Mouse (Mus musculus) bone marrow, adult 2 months (tissue): Measurements from ENCODE around the gene S1pr2.

ENCODE experiments used
- CTCF ChIP-seq: fragments of 200-500 bp; IDR thresholded peaks from 2 replicates; pipeline ENCODE4 v1.5.1; 2011; ENCODE audit warnings: low read length, control low read depth; ENCODE audit not compliant: control insufficient read depth, insufficient read depth
- POLR2A ChIP-seq: fragments of 200-500 bp; IDR thresholded peaks from 2 replicates; pipeline ENCODE4 v1.6.1; 2011; ENCODE audit warnings: low read depth, mild to moderate bottlenecking, control low read depth, low read length, borderline replicate concordance; ENCODE audit not compliant: control insufficient read depth

DNA sequence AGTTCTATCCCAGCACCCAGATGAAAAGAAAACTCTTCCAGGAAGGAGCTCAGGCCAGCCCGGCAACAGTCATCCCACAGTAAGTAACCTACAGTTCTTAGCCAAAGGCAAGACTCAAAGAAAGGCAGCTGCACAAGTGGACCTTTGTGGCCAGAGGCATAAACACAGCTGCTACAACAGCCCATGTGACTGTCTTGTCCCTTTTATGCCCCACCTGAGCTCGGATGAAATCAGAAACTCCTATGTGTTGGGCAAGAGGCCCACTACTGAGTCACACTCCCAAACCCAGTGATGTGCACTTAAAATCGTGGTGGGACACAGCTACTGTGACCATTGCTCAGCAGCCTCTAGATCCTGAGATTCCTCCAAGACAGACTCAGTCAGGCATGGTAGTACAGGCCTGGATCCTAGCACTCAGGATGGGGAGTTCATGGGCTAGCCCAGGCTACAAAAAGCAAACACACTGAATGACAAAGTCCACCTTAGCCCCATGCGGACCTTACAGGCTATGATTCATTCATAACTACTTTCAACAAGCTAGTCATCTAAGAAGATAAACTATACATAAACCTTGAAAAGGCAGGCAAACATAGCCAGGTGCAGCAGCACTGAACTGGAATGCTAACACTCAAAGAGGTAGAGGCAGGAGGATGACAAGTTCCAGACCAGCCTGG, 31.7 kb downstream of the S1pr2 start:
- TF ChIP-seq CTCF (no peak), POLR2A (no peak)
